Mouse (Mus musculus) CD4-positive, CD25-positive, alpha-beta regulatory T cell, adult 4 months (primary cell): ENCODE data around the gene Acap2. TPM values are rescaled to one million over a fixed set of nuclear protein-coding genes. Genes with fewer than 3 reads are reported as not detected.

Experiments used
- ATAC-seq: one replicate; pipeline ENCODE4 v1.8.0; 2017
- polyA plus RNA-seq, 2 experiments: library from polyadenylated mRNA; unstranded; fragments of 100-300 nt; shearing (Covaris generic); gene quantifications; one replicate each; pipeline ENCODE4 v1.2.1; 2017

The Acap2 gene
- polyA plus RNA-seq, 2 experiments from 2014 or later = 11.1 to 13.0 TPM

GRCm38 (mm10) chr16:31167017-31167887 lies 33.8 kb downstream of the Acap2 start:
- no peak for ATAC-seq

GRCm38 (mm10) chr16:31165907-31166306 lies 35.1 kb downstream of the Acap2 start:
- no peak for ATAC-seq

GRCm38 (mm10) chr16:31165467-31165866 lies 35.6 kb downstream of the Acap2 start:
- ATAC-seq = no peak

- no peak for ATAC-seq
Observed at GRCm38 (mm10) chr16:31164125-31164524, 36.9 kb downstream of the Acap2 start.

GRCm38 (mm10) chr16:31160486-31160885 lies 40.6 kb downstream of the Acap2 start:
- ATAC-seq = no peak

GRCm38 (mm10) chr16:31159491-31159890 lies 41.6 kb downstream of the Acap2 start:
- no peak for ATAC-seq

GRCm38 (mm10) chr16:31149841-31150240 lies 51.2 kb downstream of the Acap2 start:
- ATAC-seq = no peak

- no peak for ATAC-seq
Observed at GRCm38 (mm10) chr16:31148891-31149290, 52.2 kb downstream of the Acap2 start.

- no peak for ATAC-seq
Observed at GRCm38 (mm10) chr16:31147766-31148165, 53.3 kb downstream of the Acap2 start.

GRCm38 (mm10) chr16:31141916-31142315 lies 59.1 kb downstream of the Acap2 start:
- no peak for ATAC-seq

- ATAC-seq = peak; percentile 53
Observed at GRCm38 (mm10) chr16:31136616-31137253, 64.3 kb downstream of the Acap2 start.

- no peak for ATAC-seq
Observed at GRCm38 (mm10) chr16:31135519-31135918, 65.5 kb downstream of the Acap2 start.

- ATAC-seq = no peak
Observed at GRCm38 (mm10) chr16:31131531-31131930, 69.5 kb downstream of the Acap2 start.

GRCm38 (mm10) chr16:31128116-31128515 lies 72.9 kb downstream of the Acap2 start:
- no peak for ATAC-seq

GRCm38 (mm10) chr16:31124991-31125390 lies 76.1 kb downstream of the Acap2 start:
- ATAC-seq = no peak

GRCm38 (mm10) chr16:31121612-31122011 lies 79.4 kb downstream of the Acap2 start:
- ATAC-seq = no peak

- ATAC-seq = no peak
Observed at GRCm38 (mm10) chr16:31113596-31113995, 87.4 kb downstream of the Acap2 start.

- ATAC-seq = no peak
Observed at GRCm38 (mm10) chr16:31101352-31101751, 99.7 kb downstream of the Acap2 start.

GRCm38 (mm10) chr16:31099906-31100305 lies 101.1 kb downstream of the Acap2 start:
- no peak for ATAC-seq

GRCm38 (mm10) chr16:31094036-31094435 lies 107.0 kb downstream of the Acap2 start:
- ATAC-seq = no peak

GRCm38 (mm10) chr16:31093186-31093585 lies 107.9 kb downstream of the Acap2 start:
- ATAC-seq = no peak

- ATAC-seq = no peak
Observed at GRCm38 (mm10) chr16:31081891-31082290, 119.2 kb downstream of the Acap2 start.

GRCm38 (mm10) chr16:31081125-31081664 lies 119.8 kb downstream of the Acap2 start, which contains the start of gene Xxylt1:
TSS of gene Xxylt1 (minus strand) at chr16:31081432.
- ATAC-seq = peak; percentile 98
